Mouse (Mus musculus) stomach, embryonic 16.5 days (tissue): ENCODE data around the gene Aknad1. TPM values are rescaled to one million over a fixed set of nuclear protein-coding genes. Genes with fewer than 3 reads are reported as not detected.

Source experiments
- ATAC-seq: fragments of 200-750 bp; cut with Nextera tagmentation; 2 replicates; pipeline ENCODE4 v1.8.0; 2017; ENCODE audit warnings: moderate number of reproducible peaks, moderate TSS enrichment; ENCODE audit not compliant: insufficient read depth, low FRiP score
- H3K27ac ChIP-seq: fragments of 300-500 bp; sonication (generic); 2 replicates; pipeline ENCODE4 v1.5.1; 2014; ENCODE audit warnings: low read length
- H3K27me3 ChIP-seq: fragments of 300-500 bp; sonication (generic); 2 replicates; pipeline ENCODE4 v1.6.1; 2014; ENCODE audit warnings: low read length, control low read depth, mixed read lengths; ENCODE audit not compliant: control insufficient read depth, insufficient read depth
- H3K36me3 ChIP-seq: fragments of 300-500 bp; sonication (generic); 2 replicates; pipeline ENCODE4 v1.6.1; 2014; ENCODE audit warnings: low read length; ENCODE audit not compliant: control insufficient read depth, insufficient read depth
- H3K4me1 ChIP-seq: fragments of 300-500 bp; sonication (generic); 2 replicates; pipeline ENCODE4 v1.6.1; 2014; ENCODE audit warnings: low read length, control low read depth, mixed read lengths; ENCODE audit not compliant: control insufficient read depth, insufficient read depth
- H3K4me2 ChIP-seq: fragments of 300-500 bp; sonication (generic); 2 replicates; pipeline ENCODE4 v1.6.1; 2014; ENCODE audit warnings: low read depth, low read length, mixed read lengths
- H3K4me3 ChIP-seq: fragments of 300-500 bp; sonication (generic); replicated peaks from 2 replicates; pipeline ENCODE4 v1.5.1; 2014; ENCODE audit warnings: mild to moderate bottlenecking, low read length
- H3K9ac ChIP-seq: fragments of 300-500 bp; sonication (generic); 2 replicates; pipeline ENCODE4 v1.6.1; 2014; ENCODE audit warnings: low read length
- H3K9me3 ChIP-seq: fragments of 300-500 bp; sonication (generic); replicated peaks from 2 replicates; pipeline ENCODE4 v1.6.1; 2016; ENCODE audit warnings: low read length, control low read depth; ENCODE audit not compliant: control insufficient read depth
- WGBS: fragments of 180-500 bp; shearing (Covaris S2); extraction: QIAGEN DNeasy Blood & Tissue Kit; methylation state at CpG from one replicate; pipeline ENCODE4 v1.1.7; 2014; 5-methylcytosine and 5-hydroxymethylcytosine counted together
- polyA plus RNA-seq: library from polyadenylated mRNA; unstranded; fragments of >200 nt; fragmentation: Nextera tagmentation; extraction: Ambion mirVana; gene quantifications from 2 replicates; pipeline ENCODE4 v1.2.1, GENCODE M21; 2015

Aknad1 gene
- polyA plus RNA-seq, 1 experiment from 2014 or later = 0.49 TPM

DNA sequence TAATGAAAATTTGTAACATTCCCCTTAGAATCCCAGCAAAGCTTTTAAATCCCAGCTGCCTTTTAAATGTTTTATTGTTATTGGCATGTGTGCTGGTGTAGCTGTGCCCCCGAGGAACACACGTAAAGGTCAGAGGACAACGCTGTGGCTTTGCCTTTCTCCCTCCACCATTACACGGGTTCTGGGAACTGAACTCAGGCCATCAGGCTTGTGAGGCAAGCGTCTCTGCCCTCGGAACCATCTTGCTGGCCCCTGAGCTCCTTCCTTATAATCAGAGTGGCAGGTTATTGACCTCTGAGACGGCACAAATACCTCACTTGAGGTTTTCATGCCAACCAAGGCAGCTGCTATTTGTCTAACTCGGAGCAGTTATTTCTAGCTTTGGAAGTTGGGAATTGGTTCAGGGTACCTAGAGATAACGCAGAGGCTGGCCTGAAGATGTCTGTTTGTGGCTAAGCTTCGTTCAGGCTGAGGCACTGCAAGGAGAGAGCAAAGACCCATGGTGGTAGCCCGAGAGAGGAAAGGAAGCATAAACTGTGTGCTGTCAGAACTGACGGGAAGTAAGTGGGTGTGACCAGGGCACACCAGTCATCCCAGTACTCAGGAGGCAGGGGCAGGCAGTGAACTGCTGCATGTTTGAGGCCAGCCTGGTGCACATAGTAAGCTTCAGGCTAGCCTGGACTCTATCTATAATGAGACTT is 48.4 kb downstream of the Aknad1 start:
- Histone ChIP-seq H3K27me3 (no peaks in the 10 kb centered on the region), H3K4me3 (no peak overlapping the region), H3K27ac (no peak overlapping the region; the same call in 1 of the 2 replicates), H3K4me2 (no peak overlapping the region), H3K36me3 (no peaks in the 10 kb centered on the region), H3K9ac (peak overlapping the region; percentile 16; the same call in 1 of the 2 replicates), H3K9me3 (no peaks in the 10 kb centered on the region), H3K4me1 (peaks cover 5% of the 10 kb centered on the region; the same call in 1 of the 2 replicates)
- ATAC-seq = no peak
- 45% methylated on average over 12 of the region's 12 CpGs for WGBS

DNA sequence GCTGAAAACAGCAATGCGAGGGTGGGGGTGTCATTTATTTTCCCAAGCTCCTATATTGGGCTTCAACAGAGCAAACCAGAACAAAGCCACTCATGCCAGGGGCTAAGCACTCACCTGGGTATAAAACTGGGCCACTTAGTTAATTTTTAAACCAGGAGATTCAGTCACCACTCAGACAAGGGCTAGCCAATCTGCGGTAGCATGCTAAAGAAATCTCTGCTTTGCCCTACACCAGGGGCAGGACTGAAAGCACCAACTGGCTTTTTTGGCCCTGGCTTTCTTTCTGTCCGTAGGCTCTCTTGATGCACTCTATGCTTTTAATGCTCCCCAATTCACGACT is 49.0 kb downstream of the Aknad1 start:
- Histone ChIP-seq H3K4me3 (no peak overlapping the region), H3K9ac (no peak overlapping the region), H3K4me2 (no peak overlapping the region), H3K4me1 (peaks cover 5% of the 10 kb centered on the region; the same call in 1 of the 2 replicates), H3K9me3 (no peaks in the 10 kb centered on the region), H3K27ac (peak overlapping the region; percentile 6; the same call in 1 of the 2 replicates), H3K27me3 (no peaks in the 10 kb centered on the region), H3K36me3 (no peaks in the 10 kb centered on the region)
- WGBS = 72% methylated on average over 4 of the region's 4 CpGs
- ATAC-seq = no peak

DNA sequence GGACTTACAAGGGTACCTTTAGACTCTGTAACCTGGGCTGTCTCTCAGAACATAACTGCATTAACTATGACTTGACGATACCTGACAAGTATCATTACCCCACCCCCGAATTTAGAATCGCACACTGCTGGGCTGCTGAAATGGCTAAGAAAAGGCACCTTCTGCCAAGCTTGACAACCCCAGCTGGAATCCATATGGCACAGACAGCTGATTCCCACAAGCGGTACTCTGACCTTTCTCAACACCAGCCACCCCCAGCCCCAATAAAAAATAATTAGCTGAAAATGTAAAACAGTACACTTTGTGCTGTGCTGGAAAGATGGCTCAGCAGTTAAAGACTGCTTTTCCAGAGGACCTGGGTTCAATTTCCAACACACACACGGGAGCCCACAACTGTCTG is 49.8 kb downstream of the Aknad1 start:
- Histone ChIP-seq H3K4me1 (peaks cover 5% of the 10 kb centered on the region; the same call in 1 of the 2 replicates), H3K9ac (no peak overlapping the region), H3K4me3 (no peak overlapping the region), H3K4me2 (no peak overlapping the region), H3K27me3 (no peaks in the 10 kb centered on the region), H3K36me3 (no peaks in the 10 kb centered on the region), H3K27ac (no peak overlapping the region), H3K9me3 (no peaks in the 10 kb centered on the region)
- no peak for ATAC-seq
- 74% methylated on average over 5 of the region's 5 CpGs for WGBS

DNA sequence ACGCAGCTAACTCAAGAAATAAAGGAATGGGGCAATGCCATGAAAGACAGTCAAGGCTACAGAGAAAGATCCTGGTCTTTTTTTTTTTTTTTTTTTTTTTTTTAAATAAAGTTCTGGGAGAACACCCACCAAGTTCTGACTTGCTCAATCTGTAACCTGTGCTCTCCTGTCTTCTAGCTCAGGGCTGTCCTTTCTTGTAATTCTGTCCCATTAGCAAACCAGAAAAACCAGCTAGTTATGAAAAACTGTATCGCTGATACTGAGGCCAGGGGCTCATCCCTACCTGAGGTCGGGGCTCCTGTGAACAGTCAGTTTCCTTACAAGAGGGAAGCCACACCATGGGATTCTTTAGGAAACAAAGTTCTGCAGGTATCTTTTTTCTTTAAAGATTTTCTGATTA is 51.0 kb downstream of the Aknad1 start:
- Histone ChIP-seq H3K4me2 (no peak overlapping the region), H3K27me3 (no peaks in the 10 kb centered on the region), H3K9ac (no peak overlapping the region), H3K27ac (peak overlapping the region; percentile 82), H3K4me1 (peaks cover 5% of the 10 kb centered on the region; the same call in 1 of the 2 replicates), H3K4me3 (no peak overlapping the region), H3K9me3 (no peaks in the 10 kb centered on the region), H3K36me3 (no peaks in the 10 kb centered on the region; the same call in 1 of the 2 replicates)
- no peak; the same call in 1 of the 2 replicates for ATAC-seq
- 77% methylated on average over 3 of the region's 3 CpGs for WGBS

- WGBS = 51% methylated on average over 7 of the region's 7 CpGs
- H3K36me3 ChIP-seq = no peaks in the 10 kb centered on the region; the same call in 1 of the 2 replicates
- H3K27ac ChIP-seq = peak overlapping the region; percentile 82
- H3K9me3 ChIP-seq = no peaks in the 10 kb centered on the region
- no peak overlapping the region for H3K4me3 ChIP-seq
- H3K9ac ChIP-seq = no peak overlapping the region
- H3K4me1 ChIP-seq = peaks cover 5% of the 10 kb centered on the region; the same call in 1 of the 2 replicates
- H3K4me2 ChIP-seq = no peak overlapping the region
- no peaks in the 10 kb centered on the region for H3K27me3 ChIP-seq
- no peak for ATAC-seq
These were observed 51.7 kb downstream of the Aknad1 start for GRCm38 (mm10) chr3:108791054-108791706.

DNA sequence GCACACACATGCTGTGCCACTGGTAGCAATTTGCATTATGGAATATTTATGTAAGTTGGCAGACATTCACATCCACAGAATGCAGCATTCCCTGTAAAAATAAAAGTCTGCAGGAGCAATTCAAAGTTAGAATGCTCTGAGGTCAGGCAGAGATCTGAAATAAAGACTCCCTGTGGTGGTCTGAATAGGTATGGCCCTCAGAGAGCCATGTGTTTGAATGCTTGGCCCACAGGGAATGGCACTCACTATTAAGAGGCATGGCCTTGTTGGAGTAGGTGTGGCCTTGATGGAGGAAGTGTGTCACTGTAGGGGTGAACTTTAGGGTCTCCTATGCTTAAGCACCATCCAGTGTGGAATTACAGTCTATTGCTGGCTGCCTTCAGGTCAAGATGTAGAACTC is 53.0 kb downstream of the Aknad1 start:
- no peaks in the 10 kb centered on the region for H3K9me3 ChIP-seq
- no peak overlapping the region for H3K9ac ChIP-seq
- ATAC-seq = no peak
- H3K4me1 ChIP-seq = peaks cover 5% of the 10 kb centered on the region; the same call in 1 of the 2 replicates
- H3K27me3 ChIP-seq = no peaks in the 10 kb centered on the region
- H3K4me3 ChIP-seq = no peak overlapping the region
- no peak overlapping the region for H3K27ac ChIP-seq
- H3K36me3 ChIP-seq = no peaks in the 10 kb centered on the region; the same call in 1 of the 2 replicates
- H3K4me2 ChIP-seq = no peak overlapping the region

DNA sequence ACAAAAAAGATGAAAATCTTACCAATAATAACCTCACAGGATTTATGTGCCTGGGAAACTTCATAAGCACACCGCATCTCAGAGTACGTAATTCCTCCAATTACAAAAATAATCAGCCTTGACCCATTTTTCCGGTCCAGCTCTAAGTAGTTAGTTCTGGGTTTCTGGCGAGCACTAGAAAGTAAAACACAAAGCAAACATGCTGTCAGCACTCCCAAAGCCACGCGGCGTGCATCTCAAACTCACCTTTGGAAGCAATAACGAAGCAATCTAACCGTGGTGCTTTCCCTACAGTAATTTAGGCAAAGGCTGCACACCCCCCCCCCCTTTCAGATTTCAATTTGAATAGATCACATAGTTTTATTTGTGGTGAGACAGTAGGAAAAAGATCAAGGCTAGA is 55.3 kb downstream of the Aknad1 start:
- no peaks in the 10 kb centered on the region for H3K4me1 ChIP-seq
- H3K9me3 ChIP-seq = no peaks in the 10 kb centered on the region
- no peaks in the 10 kb centered on the region for H3K27me3 ChIP-seq
- H3K36me3 ChIP-seq = peaks cover 10% of the 10 kb centered on the region
- H3K27ac ChIP-seq = no peak overlapping the region
- 85% methylated on average over 9 of the region's 9 CpGs for whole genome bisulfite sequencing
- no peak overlapping the region for H3K4me3 ChIP-seq
- no peak overlapping the region for H3K9ac ChIP-seq
- ATAC-seq = no peak
- H3K4me2 ChIP-seq = no peak overlapping the region

DNA sequence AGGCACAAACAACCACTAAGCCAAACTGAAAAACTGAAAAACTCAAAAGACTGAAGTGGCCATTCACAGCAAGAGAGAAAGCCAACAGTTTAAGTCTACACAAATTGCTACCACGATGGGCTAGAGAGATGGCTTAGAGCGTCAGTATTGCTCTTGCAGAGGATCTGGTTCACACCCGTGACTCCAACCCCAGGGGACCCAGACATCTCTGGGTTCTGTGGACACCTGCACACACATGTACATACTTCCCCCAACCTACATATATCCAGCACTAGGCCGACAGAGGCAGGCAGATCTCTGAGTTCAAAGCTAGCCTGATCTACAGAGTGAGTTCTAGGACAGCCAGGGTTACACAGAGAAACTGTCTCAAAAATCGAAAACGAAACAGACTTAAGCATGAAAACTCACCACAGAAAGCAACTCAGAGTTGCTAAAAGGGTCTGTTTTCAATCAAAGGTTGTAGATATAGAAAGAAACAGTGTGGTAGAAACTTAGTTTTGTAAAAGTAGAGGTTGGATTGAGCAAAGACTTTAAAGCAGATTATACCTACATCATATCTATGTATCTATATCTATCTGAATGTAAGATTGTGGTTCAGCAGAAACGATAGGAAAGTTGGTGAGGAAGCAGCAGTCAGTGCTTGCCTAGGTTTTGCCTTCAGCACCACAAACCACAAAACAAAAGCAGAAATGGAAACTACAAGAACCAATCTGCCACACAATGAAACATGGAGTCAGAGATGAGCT is 56.3 kb downstream of the Aknad1 start:
- H3K36me3 ChIP-seq = peaks cover 13% of the 10 kb centered on the region
- H3K27ac ChIP-seq = no peak overlapping the region
- 90% methylated on average over 7 of the region's 7 CpGs for WGBS
- no peaks in the 10 kb centered on the region for H3K9me3 ChIP-seq
- no peak overlapping the region for H3K4me2 ChIP-seq
- H3K4me3 ChIP-seq = no peak overlapping the region
- H3K4me1 ChIP-seq = no peaks in the 10 kb centered on the region
- no peak overlapping the region for H3K9ac ChIP-seq
- H3K27me3 ChIP-seq = no peaks in the 10 kb centered on the region
- no peak for ATAC-seq

DNA sequence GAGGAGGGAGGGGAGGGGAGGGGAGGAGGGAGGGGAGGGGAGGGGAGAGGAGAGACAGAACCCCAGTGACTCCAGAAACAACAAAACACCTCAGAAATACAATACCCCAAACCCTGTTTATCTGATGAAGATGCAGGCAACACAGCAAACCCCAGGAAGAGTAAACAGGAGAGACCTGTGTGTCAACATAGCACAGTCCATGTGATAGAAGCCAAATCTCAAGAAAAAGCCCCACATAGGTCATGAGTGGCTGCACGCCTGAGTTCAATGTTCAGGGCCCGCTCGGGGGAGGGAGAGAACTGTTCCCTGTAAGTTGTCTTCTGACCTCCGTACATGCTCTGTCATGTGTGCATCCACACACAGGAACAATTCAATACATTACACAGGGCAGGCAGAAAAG is 56.9 kb downstream of the Aknad1 start:
- Histone ChIP-seq H3K4me3 (no peak overlapping the region), H3K9ac (no peak overlapping the region), H3K9me3 (no peaks in the 10 kb centered on the region), H3K4me1 (no peaks in the 10 kb centered on the region), H3K36me3 (peaks cover 13% of the 10 kb centered on the region), H3K27ac (no peak overlapping the region), H3K4me2 (no peak overlapping the region), H3K27me3 (no peaks in the 10 kb centered on the region)
- 82% methylated on average over 4 of the region's 4 CpGs for WGBS
- no peak for ATAC-seq
